Mouse (Mus musculus) left cerebral cortex, postnatal 36 days (tissue): ENCODE measurements around the gene Tmem165. TPM values are rescaled to one million over a fixed set of nuclear protein-coding genes. Genes with fewer than 3 reads are reported as not detected.

ENCODE experiments used
- DNase-seq, 2 experiments: peaks; one replicate each; pipeline ENCODE4 v3.0.0; 2021 to 2022; ENCODE audit warnings: low spot score in 2 of 2, mixed read lengths in 1 of 2
- intact Hi-C: fragments of 180-260 bp; cut with DNase I; formaldehyde crosslinking; loops from one replicate; pipeline ENCODE4 v1.15.1; 2025
- total RNA-seq, 2 experiments: library from RNA; stranded (reverse); gene quantifications; 2 replicates each; pipeline ENCODE4 v1.2.3; 2021

Gene Tmem165
- total RNA-seq = 10 to 100 TPM; 31.1 to 39.5 TPM

DNA sequence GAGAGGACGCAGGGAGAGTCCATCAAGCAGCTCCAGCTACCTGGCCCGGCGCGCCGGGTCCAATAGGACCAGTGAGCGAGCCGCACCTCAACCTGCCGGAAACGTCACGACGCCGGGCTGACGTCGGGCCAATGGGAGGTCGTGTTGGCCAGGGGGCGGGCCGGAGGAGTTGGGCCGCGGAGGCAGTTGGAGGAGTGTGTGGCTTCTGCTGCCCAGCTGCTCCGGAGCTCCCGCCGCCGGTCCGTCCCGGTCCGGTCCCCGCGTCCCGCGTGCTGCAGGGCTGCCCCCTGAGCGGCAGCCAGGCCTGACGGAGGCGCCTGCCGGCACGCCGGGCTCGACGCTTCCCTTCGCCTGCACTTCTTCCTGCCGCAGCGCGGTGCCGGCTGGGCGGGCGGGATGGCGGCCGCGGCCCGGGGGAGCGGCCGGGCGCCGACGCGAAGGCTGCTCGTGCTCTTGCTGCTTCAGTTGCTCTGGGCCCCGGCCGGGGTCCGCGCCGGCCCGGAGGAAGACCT lies at the start of gene Tmem165:
TSS of gene Tmem165 (plus strand) at position 131 of the 512 bp plus-strand sequence.
- peak; percentile 95 to 96 for DNase-seq
- intact Hi-C loops = loop anchor here (5.0 kb wide), 1 partner anchor 42 kb away; the partner anchor contains the start of gene Srd5a3

DNA sequence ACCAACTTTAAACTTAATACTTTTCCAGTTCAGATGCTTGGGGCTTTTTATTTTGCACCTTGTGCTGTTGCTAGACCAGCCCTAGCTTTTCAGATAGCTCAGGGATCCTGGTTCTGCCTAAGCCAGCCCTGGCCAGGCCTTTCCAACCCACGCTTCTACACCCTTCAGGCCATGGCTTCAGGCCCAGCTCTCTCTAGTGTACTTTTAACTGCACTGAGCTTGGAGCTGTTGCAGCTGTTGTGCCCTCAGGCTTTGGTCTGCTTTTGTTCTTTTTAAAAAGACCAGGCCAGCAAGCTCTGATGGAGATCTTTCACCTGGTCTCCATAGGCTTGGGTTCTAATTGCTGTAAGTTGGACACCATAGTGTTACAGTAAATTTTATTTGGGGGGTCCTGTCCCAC lies 48.0 kb upstream of the Tmem165 start:
- no peak for DNase-seq
- intact Hi-C loops = no loop called here

DNA sequence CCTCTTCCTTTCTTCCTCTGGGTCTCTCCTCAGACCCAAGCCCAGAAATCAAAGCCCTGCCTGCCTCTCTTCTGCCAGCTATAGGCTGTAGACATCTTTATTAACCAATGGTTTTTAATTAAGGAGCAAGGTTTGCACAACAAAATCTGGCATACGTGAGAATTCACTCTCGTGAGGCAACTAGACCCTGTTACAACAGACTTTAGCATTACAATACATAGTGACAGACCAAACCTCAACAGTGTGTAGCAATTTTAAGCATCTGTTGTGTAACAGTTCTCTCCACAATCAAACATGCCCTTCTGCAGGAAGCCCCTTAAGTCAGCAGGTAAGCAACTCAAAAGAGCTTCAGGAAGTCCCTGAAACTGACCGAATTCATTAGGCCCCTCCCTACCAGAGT lies 47.4 kb upstream of the Tmem165 start:
- DNase-seq = no peak
- intact Hi-C loops = no loop called here

DNA sequence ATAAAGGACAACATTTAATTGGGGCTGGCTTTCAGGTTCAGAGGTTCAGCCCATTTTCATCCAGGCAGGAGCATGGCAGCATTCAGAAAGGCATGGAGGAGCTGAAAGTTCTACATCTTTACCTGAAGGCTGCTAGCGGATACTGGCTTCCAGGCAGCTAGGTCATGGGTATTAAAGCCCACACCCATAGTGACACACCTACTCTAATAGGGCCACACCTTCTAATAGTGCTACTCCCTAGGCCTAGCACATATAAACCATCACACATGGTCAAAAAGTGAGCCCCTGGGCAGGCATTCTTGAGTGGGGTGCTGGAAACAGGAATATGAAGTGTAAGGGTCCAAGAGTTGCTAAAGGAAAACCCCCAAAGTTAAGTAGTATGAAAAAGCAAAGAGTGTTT lies 46.1 kb upstream of the Tmem165 start:
- intact Hi-C loops = no loop called here

DNA sequence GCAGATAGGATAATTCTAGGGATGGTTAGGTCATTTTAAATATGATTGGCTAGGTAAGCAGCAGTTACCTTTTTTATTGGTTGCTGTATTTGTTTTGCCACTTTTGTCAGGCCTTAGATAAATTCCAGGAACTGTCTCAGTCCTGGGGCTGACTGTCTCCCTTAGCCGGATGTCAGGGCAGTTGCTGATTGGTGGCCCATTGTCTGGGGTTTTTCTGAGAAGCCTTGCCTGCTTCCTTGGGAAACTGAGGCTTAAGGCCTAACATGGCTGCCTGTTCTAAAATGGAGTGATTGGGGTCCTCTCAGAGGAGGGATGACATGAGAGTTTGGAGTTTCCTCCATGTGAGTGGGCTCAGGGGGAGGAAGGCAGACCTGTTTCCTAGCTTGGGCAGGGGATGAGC lies 45.6 kb upstream of the Tmem165 start:
- intact Hi-C loops = no loop called here
- DNase-seq = no peak

More for the DNA sequence above, 46.1 kb upstream of the Tmem165 start:
- no peak for DNase-seq

DNA sequence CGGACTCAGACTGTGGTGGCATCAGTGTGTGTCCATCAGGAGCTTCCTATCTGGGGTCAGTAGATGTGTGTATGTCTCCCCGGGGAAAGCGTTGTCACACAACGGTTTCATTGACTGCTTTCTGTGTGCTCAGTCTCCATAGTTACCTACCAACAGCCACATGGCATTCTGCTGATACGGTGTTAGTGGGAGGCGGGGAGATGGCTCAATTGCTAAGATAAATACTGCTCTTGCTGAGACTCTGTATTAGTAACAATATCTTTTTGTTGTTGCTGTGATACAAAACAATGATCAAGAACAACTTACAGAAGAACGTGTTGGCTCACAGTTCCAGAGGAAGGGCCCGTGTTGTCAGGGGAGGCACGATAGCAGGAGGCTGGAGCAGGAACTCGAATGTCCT lies 45.2 kb upstream of the Tmem165 start:
- no peak for DNase-seq
- intact Hi-C loops = no loop called here

DNA sequence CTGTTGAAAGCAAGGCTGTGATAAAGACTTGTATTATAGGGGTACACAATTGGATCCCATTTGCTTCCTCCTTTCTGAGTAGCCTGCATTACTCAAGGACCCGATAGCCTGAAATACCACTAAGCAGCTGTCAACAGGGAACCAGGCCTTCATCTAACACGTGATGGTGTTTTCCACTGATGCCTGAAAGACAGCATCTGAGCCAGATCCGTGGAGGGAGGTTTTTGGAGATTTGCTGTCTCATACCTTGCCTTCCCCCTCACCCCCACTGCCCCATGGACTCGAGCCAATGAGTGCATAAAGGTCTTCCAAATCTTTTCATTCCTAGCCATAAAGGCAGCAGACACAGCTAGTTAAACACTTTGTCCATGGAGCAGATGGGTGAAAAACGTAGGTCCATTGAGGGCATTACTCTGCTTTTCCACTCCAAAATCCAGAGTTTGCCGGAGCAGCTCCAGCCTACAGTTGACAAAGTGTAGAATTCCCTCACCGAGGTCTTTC lies 44.5 kb upstream of the Tmem165 start:
- intact Hi-C loops = no loop called here
- DNase-seq = no peak

DNA sequence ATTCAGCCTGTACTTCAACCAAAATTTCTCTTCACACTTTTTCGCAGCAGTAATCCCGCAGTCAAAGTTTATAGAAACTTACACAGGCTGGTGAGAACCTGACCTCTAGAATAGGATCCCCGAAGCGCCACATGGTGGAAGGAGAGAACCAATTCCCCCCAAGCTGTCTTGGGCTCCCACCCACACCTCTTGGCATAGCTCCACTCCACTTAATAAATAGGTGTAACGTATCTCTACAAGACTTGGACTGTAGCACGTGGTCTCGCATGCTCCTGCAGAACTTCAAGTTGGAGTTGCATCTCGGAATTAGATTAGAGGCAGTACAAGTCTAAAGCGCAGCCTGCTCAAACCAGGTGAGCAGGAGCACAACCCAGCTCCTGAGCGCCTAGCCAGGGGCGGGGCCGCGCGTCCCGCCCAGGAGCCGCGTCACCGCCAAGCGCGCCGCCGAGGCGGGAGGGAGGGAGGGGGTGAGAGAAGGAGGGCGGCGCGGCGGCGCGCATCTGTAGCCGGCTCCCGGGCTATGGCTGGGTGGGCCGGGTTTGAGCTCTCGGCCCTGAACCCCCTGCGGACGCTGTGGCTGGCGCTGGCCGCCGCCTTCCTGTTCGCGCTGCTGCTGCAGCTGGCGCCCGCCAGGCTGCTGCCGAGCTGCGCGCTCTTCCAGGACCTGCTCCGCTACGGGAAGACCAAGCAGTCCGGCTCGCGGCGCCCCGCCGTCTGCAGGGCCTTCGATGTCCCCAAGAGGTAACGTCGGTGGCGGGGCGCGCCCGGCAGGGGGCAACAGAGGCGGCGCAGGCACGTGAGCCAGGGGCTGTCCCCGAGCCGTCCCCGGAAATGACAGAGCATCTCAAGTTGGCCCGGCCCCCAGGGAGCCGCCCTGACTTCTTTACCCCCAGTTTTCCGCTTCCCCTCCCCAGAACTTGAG lies 43.6 kb upstream of the Tmem165 start, which contains the start of gene Srd5a3:
TSS of gene Srd5a3 (plus strand) at position 464 of the 922 bp plus-strand sequence.
- intact Hi-C loops = loop anchor here (5.0 to 10.0 kb wide), 3 partner anchors 42 to 385 kb away; partner anchors contain the start of genes Exoc1 and Tmem165
- peak; percentile 94 for DNase-seq

DNA sequence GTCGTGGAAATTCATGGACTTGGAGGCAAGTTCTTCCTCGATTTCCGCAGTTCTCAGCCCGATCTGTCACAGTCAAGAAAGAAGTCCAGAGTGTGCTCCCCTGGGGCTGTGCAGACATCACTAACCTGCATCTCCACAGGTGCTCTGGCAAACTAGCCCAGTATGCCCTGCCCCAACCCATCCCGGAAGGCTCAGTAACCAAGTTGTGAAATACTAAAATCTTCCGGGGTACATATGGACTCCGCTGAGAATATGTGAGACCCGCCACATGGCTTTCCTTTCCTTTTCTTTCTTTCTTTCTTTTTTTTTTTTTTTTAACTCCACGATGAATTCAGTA lies 43.0 kb upstream of the Tmem165 start:
- DNase-seq = no peak

DNA sequence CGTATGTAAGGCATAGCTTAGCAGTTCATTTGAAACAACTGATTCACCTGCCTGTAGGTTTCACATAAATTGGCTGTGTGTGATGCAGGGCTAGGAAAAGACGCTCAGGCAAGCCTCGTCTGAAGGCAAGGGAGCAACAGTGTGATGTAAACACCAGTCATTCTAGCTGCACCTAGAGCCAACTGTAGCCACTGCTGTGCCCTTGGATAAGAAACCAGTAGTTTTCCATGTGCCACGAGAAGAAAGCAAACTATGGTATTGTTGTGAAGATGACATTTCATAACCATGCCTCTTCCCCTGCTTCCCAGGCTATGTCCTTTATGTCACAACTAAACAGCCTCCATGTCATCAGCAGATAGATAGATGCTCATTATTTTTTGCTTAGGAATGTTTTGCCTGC lies 40.3 kb upstream of the Tmem165 start:
- no peak for DNase-seq
- intact Hi-C loops = loop anchor here (5.0 to 10.0 kb wide), 3 partner anchors 39 to 381 kb away; partner anchors contain the start of genes Exoc1 and Tmem165

More for the DNA sequence above, 43.0 kb upstream of the Tmem165 start:
- intact Hi-C loops = loop anchor here (5.0 to 10.0 kb wide), 3 partner anchors 42 to 384 kb away; partner anchors contain the start of genes Exoc1 and Tmem165

DNA sequence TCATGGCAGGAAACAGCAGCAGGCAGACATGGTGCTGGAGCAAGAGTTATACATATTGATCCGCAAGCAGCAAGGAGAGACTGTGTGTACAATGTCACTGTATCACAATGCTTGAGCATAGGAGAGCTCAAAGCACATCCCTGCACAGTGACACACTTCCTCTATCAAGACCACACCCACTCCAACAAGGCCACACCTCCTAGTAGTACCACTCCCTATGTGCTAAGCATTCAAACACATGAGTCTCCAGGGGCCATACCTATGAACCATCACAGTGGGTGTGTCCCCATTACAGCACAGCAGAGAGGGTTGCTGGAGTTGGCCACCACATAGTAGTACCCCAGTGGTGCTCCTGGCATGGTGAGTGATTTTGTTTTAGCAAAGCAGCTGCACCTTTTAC lies 37.3 kb upstream of the Tmem165 start:
- DNase-seq = no peak
- intact Hi-C loops = loop anchor here (10.0 kb wide), 1 partner anchor 378 kb away; the partner anchor contains the start of gene Exoc1

DNA sequence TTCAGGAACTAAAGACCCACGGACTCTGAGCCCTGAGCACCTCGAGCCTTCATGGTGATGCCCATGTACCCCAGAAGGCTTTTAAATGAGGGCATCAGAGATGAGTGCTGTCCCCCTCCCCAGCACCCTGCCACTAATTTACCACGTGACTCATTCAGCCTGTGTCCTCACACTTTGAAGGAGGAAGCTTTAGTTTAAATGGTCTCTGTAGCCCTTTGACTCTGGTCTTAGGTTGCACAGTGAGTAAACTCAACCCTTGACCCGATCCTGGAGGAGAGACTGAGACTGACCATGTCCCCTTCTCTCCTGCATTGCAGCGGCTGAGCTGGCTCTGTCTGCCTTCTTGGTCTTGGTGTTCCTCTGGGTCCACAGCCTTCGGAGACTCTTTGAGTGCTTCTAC lies 34.2 kb upstream of the Tmem165 start:
- intact Hi-C loops = loop anchor here (10.0 kb wide), 1 partner anchor 375 kb away; the partner anchor contains the start of gene Exoc1

DNA sequence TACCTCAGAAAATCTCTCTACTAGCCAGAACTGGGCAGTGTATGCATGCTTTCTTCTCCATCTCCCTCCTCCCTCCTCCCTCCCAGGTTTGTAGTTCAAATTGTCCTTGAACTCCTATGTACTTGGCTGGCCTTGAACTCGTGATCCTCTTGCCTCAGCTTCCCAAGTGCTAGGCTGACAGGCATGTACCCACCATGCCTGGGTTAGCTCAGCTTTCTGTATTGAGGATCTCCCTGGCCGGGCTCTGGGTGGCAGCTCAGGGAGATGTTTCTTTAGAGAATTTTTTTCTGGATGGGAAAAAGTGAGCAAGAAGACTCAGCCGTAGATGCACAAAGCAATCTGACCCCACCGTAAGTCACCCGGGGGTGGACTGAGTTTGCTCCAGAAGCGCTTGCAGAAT lies 30.7 kb upstream of the Tmem165 start:
- no peak for DNase-seq
- intact Hi-C loops = no loop called here

More for the DNA sequence above, 34.2 kb upstream of the Tmem165 start:
- DNase-seq = no peak

DNA sequence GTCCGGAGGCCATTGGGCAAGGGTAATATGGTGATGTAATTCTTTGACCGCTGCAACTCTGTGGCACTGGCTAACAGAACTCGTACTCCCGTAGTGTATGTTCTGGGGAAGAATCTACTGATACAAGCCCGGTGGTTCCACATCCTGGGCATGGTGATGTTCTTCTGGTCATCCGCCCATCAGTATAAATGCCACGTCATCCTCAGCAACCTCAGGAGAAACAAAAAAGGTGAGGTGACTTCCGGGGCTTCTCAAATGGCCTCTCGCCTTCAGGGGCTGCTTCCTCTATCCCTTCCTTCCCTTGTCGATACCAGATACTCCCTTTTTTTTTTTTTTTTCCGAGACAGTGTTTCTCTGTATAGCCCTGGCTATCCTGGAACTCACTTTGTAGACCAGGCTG lies 30.2 kb upstream of the Tmem165 start:
- DNase-seq = no peak
- intact Hi-C loops = no loop called here

DNA sequence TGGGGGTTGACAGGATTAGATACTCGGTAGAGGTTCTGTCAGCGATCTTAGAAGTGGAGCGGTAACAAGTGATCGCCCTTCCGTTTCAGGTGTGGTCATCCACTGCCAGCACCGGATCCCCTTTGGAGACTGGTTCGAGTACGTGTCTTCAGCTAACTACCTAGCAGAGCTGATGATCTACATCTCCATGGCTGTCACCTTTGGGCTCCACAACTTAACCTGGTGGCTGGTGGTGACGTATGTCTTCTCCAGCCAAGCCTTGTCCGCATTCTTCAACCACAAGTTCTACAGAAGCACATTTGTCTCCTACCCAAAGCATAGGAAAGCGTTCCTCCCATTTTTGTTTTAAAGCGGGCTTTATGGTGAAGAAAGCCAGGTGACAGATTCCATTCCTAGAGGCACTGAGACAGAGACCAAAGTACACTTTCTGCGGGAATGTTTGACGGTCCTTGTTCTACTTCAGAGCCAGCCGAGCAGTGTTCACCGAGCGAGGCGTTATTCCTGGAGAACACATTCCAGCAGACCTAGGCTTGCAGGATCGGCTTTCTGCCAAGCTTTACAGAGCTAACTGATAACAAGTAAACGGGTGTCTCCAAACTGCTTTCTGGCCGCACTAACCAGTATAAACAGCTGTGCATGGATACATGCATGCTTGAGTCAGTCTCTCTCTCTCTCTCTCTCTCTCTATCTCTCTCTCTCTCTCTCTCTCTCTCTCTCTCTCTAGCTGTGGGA lies 29.1 kb upstream of the Tmem165 start:
- DNase-seq = no peak
- intact Hi-C loops = no loop called here

DNA sequence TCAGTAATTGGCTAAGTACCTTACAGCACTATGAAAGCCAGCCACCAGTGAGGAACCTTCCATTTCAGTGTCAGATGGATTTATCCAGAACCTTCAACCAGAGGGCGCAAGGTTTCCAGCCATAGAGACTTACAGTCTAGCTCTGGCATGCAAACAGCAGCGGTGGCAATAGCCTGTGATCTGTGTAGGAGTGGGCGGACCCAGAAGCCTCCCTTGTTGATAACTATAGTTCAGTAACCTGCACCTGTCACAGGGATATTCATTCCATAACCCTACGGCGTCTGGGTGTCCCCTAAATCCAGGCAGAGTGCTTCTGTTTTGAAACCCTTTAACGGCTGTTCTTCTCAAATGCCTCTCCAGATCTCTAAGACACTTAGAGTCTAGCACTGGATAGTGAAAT lies 24.1 kb upstream of the Tmem165 start:
- no peak for DNase-seq
- intact Hi-C loops = no loop called here

DNA sequence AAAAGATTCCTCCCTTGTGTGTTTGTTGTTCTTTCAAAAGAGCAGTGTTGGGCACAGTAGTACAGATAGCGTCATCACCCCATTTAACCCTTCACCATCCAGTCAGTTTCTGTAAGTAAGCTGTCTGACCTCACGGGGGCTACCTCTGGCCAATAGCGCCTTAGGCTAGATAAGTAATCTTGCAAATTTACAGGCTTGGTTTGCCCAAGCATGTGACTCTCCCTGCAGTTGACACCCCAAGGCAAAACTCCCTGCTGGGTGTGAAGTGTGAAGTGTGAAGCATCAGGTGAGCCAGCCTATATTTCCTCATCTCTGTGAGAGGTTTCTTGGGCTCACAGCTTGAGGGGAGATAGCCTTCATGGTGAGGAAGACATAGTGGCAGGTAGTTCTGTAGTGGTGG lies 23.6 kb upstream of the Tmem165 start:
- DNase-seq = no peak
- intact Hi-C loops = no loop called here

DNA sequence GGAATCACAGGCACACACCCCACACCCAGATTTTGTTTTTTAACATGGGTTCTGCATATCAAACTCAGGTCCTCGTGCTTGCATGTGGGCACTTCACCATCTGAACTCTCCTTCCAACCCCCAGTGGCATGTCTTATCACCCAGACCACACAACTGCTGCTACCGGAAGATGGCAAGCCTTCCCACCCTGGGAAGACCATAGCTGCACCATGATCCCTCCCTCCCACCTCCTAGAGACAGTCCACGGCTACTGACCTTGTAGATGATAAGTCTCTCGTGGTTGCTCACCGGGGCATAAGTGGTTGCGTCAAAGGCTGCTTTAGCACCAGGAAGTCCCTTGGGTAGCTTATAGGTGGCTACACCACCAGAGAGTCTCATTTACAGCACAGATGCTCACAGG lies 22.2 kb upstream of the Tmem165 start:
- intact Hi-C loops = no loop called here
- no peak for DNase-seq

DNA sequence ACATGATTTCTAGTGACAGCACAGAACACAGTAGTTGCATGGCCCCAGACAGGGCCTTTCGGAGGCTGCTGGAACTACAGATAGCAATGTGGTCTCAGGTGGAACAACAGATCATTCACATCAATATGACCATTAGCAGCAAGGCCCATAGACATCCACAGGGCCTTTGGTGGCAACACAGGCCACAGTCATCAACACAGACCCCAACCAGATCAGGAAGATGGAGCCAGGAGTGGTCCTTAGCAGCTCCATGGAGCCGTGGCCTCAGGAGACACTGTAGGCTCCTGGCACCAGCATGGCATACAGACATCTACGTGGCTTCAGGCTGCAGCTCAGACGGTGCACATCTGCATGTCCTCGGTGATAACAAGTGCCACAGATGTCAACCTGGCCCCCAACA lies 20.8 kb upstream of the Tmem165 start:
- no peak for DNase-seq
- intact Hi-C loops = no loop called here

DNA sequence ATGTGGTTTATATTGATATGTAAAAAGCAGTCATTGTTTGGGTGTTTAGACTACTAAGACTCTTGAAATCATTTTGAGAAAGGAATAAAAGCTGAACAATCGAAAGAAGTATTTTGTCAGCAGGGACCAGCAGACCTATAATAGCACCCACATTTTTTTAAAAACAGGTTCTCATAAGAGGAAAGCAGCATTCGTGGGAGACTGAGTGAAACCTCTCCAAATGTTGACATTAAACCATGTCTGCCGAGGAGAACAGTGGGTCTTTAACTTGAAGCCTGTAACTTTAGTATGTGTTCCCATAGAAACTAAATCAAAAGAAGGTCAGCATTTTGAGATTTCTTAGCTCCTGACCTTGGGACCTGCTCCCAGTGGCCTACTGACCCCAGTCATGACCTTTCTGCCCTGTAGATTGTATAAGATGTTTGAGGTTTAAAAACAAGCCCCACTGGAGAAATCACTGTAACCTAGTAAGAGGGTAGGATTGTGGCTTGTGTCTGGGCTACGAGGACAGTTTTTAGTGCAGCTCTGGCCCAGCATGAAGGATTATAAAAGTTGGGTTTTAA lies 19.8 kb upstream of the Tmem165 start:
- intact Hi-C loops = no loop called here

More for the DNA sequence above, 19.8 kb upstream of the Tmem165 start:
- DNase-seq = no peak
